Mouse (Mus musculus): ENCODE results near the gene Bysl.
A peak's percentile ranks its signal among the peaks of the same experiment; 100 is the strongest.

- peak; percentile 19; the same call in 1 of the 2 replicates for TF ChIP-seq CTCF (IDR thresholded peaks at IDR 0.05; ENCODE audit: low read depth)
- TF ChIP-seq EP300 (IDR thresholded peaks at IDR 0.05; ENCODE audit: low read depth) = no peak
Observed at GRCm38 (mm10) chr17:47593215-47593853, 18.0 kb downstream of the Bysl start.

Data from liver, embryonic 14.5 days (tissue).